Mouse (Mus musculus) brain, embryonic 14.5 days (tissue): ENCODE data around the gene Hoxa3.

Experiments
- CTCF ChIP-seq: fragments of 200-500 bp; IDR thresholded peaks from 2 replicates; pipeline ENCODE4 v1.5.1; 2012; ENCODE audit warnings: inconsistent platforms, mild to moderate bottlenecking, moderate library complexity, borderline replicate concordance; ENCODE audit not compliant: insufficient read depth, insufficient read length; ENCODE audit errors: extremely low read depth
- POLR2A ChIP-seq: fragments of 200-500 bp; IDR thresholded peaks from 2 replicates; pipeline ENCODE4 v1.6.1; 2012; ENCODE audit warnings: mild to moderate bottlenecking, inconsistent platforms, borderline replicate concordance; ENCODE audit not compliant: poor library complexity, insufficient read depth, insufficient read length, severe bottlenecking; ENCODE audit errors: extremely low read depth

- TF ChIP-seq CTCF (peak; percentile 54; the same call in 1 of the 2 replicates), POLR2A (no peak)
Observed at GRCm38 (mm10) chr6:52197271-52197670, 15.9 kb downstream of the Hoxa3 start.
